8 mouse cellular contexts compared by ENCODE assay signal in the genomic region with DNA sequence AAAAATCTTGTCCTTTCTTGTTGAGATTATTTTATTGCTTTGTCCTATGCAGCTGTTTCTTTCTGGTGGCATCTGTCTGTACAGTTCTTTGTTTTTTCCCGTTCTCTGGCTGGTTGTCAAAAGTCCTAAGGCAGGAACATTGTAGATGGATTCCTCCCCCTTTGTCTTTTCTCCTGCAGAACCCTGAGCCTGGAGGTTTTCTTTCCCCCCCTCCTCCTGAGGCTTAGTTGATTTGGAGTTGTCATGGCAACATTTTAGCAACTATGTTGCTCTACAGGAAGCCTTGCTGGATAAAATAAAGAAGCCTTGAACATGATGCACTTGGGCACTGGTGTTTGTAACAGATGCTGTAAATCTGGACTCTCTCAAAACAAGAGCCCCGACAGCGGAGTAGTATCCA. TPM values are rescaled to one million over a fixed set of nuclear protein-coding genes. Genes with fewer than 3 reads are reported as not detected.
DNase-seq lines count a peak whose midpoint lies in the region; ATAC-seq and TF ChIP-seq lines count a peak whose summit lies in the region.

No protein-coding gene starts in this region.

- H3K9ac ChIP-seq in limb, embryonic 14.5 days (ENCODE audit: low read depth, low read length, severe bottlenecking), result peak overlapping the region; percentile 95

- H3K27ac ChIP-seq in cerebellum, adult 2 months (ENCODE audit: insufficient read depth, low read length), result no peak overlapping the region
- no peak overlapping the region; the same call in 1 of the 2 replicates for H3K27ac ChIP-seq in thymus, adult 2 months (ENCODE audit: control insufficient read depth, insufficient read depth, low read length)
- H3K27ac ChIP-seq in heart, embryonic 10.5 days, result peak overlapping the region; percentile 97; the same call in 1 of the 2 replicates
- H3K27ac ChIP-seq in limb, embryonic 14.5 days (replicated peaks; ENCODE audit: low read depth, low read length), result peak overlapping the region; percentile 87; the same call in 1 of the 2 replicates
- H3K27ac ChIP-seq in olfactory bulb, adult 2 months (ENCODE audit: insufficient read depth, low read depth, low read length), result no peak overlapping the region

- H3K4me3 ChIP-seq in cerebellum, adult 2 months (replicated peaks; ENCODE audit: insufficient read depth, low read depth, low read length), result peak overlapping the region; percentile 81
- 0 out of 2 replicates have a peak overlapping the region, but pooled peaks have one; percentile 11 for H3K4me3 ChIP-seq in thymus, adult 2 months (ENCODE audit: control insufficient read depth, insufficient read depth, low read length)
- peak overlapping the region; percentile 93 for H3K4me3 ChIP-seq in heart, embryonic 10.5 days
- peak overlapping the region; percentile 76 for H3K4me3 ChIP-seq in limb, embryonic 14.5 days (replicated peaks; ENCODE audit: low read length)
- H3K4me3 ChIP-seq in olfactory bulb, adult 2 months (ENCODE audit: insufficient read depth, low read depth, low read length), result peak overlapping the region; percentile 92

- TF ChIP-seq CTCF in cerebellum, adult 2 months (IDR thresholded peaks at IDR 0.05; ENCODE audit: borderline replicate concordance, insufficient read depth, low read depth, low read length), result no peak
- no peak for TF ChIP-seq CTCF in thymus, adult 2 months (IDR thresholded peaks at IDR 0.05; ENCODE audit: borderline replicate concordance, control insufficient read depth, extremely low read depth, insufficient read depth, low read length, poor library complexity)
- no peak for TF ChIP-seq CTCF in olfactory bulb, adult 2 months (IDR thresholded peaks at IDR 0.05; ENCODE audit: insufficient read depth, low read depth, low read length)

- no peaks in the 10 kb centered on the region for H3K27me3 ChIP-seq in cerebellum, adult 2 months (ENCODE audit: control insufficient read depth, insufficient read depth, low read length)
- no peaks in the 10 kb centered on the region for H3K27me3 ChIP-seq in thymus, adult 2 months (ENCODE audit: control insufficient read depth, insufficient read depth, low read length)
- peaks cover 9% of the 10 kb centered on the region; the same call in 1 of the 2 replicates for H3K27me3 ChIP-seq in heart, embryonic 10.5 days (ENCODE audit: insufficient read depth, poor library complexity, severe bottlenecking)
- no peaks in the 10 kb centered on the region for H3K27me3 ChIP-seq in limb, embryonic 14.5 days (ENCODE audit: control insufficient read depth, insufficient read depth, low read length)

- no peak for TF ChIP-seq POLR2A in cerebellum, adult 2 months (IDR thresholded peaks at IDR 0.05; ENCODE audit: borderline replicate concordance, insufficient read depth, low read length)
- no peak for TF ChIP-seq POLR2A in thymus, adult 2 months (IDR thresholded peaks at IDR 0.05; ENCODE audit: control insufficient read depth, extremely low read depth, insufficient read depth, low read length, poor library complexity)
- no peak for TF ChIP-seq POLR2A in limb, embryonic 14.5 days (IDR thresholded peaks at IDR 0.05; ENCODE audit: borderline replicate concordance, extremely low read depth, insufficient read depth, insufficient read length)
- TF ChIP-seq POLR2A in olfactory bulb, adult 2 months (IDR thresholded peaks at IDR 0.05; ENCODE audit: insufficient read depth, low read depth, low read length), result no peak

- no peak for ATAC-seq in limb, embryonic 14.5 days (ENCODE audit: low FRiP score, low read depth)

- WGBS in cerebellum, adult 2 months, result 22% methylated on average over 3 of the region's 3 CpGs
- 51% methylated on average over 3 of the region's 3 CpGs for WGBS in thymus, adult 2 months
- WGBS in heart, embryonic 10.5 days, result 62% methylated on average over 3 of the region's 3 CpGs
- 38% methylated on average over 3 of the region's 3 CpGs for WGBS in limb, embryonic 14.5 days
- WGBS in olfactory bulb, adult 2 months, result 11% methylated on average over 3 of the region's 3 CpGs

- no peaks in the 10 kb centered on the region; the same call in 1 of the 2 replicates for H3K4me1 ChIP-seq in cerebellum, adult 2 months (ENCODE audit: control insufficient read depth, insufficient read depth, low read length)
- H3K4me1 ChIP-seq in thymus, adult 2 months (replicated peaks; ENCODE audit: control insufficient read depth, insufficient read depth, low read length), result peaks cover 6% of the 10 kb centered on the region
- H3K4me1 ChIP-seq in heart, embryonic 10.5 days, result peaks cover 29% of the 10 kb centered on the region
- peaks cover 8% of the 10 kb centered on the region for H3K4me1 ChIP-seq in limb, embryonic 14.5 days (ENCODE audit: control insufficient read depth, insufficient read depth, low read length)
- H3K4me1 ChIP-seq in olfactory bulb, adult 2 months (ENCODE audit: control insufficient read depth, insufficient read depth, low read length), result peaks cover 15% of the 10 kb centered on the region

- DNase-seq in cerebellum, adult 2 months, result no peak
- no peak for DNase-seq in cerebellum, adult 18-20 months
- DNase-seq in thymus, adult 2 months, result no peak
- DNase-seq in thymus, adult 18-20 months, result no peak
- no peak for DNase-seq in heart, embryonic 10.5 days (ENCODE audit: low spot score)
- DNase-seq in limb, embryonic 14.5 days (ENCODE audit: low spot score), result peak; percentile 50
- no peak for DNase-seq in urinary bladder, adult 2 months (ENCODE audit: low spot score)

- H3K36me3 ChIP-seq in thymus, adult 2 months (ENCODE audit: control insufficient read depth, insufficient read depth, low read length), result peaks cover 29% of the 10 kb centered on the region
- H3K36me3 ChIP-seq in heart, embryonic 10.5 days, result peaks cover 36% of the 10 kb centered on the region
- H3K36me3 ChIP-seq in limb, embryonic 14.5 days (ENCODE audit: control insufficient read depth, insufficient read depth, low read length), result peaks cover 25% of the 10 kb centered on the region

- H3K9me3 ChIP-seq in heart, embryonic 10.5 days, result no peaks in the 10 kb centered on the region
- no peaks in the 10 kb centered on the region for H3K9me3 ChIP-seq in limb, embryonic 14.5 days (ENCODE audit: control insufficient read depth, low read length)

- H3K4me2 ChIP-seq in limb, embryonic 14.5 days (replicated peaks; ENCODE audit: low read depth, low read length, severe bottlenecking), result peak overlapping the region; percentile 60

RNA-seq across cellular contexts. Expression of gene Usf1, which starts 1.3 kb away (rescaled TPM):
- 98.7 and 107 TPM in 2 replicates for polyA plus RNA-seq in cerebellum, adult 2 months (2012; rRNA removed)
- polyA plus RNA-seq in thymus, adult 2 months (2012; rRNA removed), result 177 and 184 TPM in 2 replicates
- polyA plus RNA-seq in heart, embryonic 10.5 days (2016; fragmentation: Nextera tagmentation; extraction: Ambion mirVana), result 65.2 and 70.9 TPM in 2 replicates
- 97.0 and 128 TPM in 2 replicates for polyA plus RNA-seq in limb, embryonic 14.5 days (2012; rRNA removed)
- 86.2 and 89.9 TPM in 2 replicates for polyA plus RNA-seq in limb, embryonic 14.5 days (2014; fragmentation: Nextera tagmentation; extraction: Ambion mirVana)
- not detected in 2 replicates for polyA plus RNA-seq in olfactory bulb, adult 2 months (2012; ENCODE audit: insufficient read depth, insufficient read length, low replicate concordance, missing spikeins)
- polyA plus RNA-seq in urinary bladder, adult 2 months (2012; rRNA removed), result 68.7 and 73.4 TPM in 2 replicates

RNA-seq across cellular contexts. Expression of gene Tstd1, which starts 6.2 kb away (rescaled TPM):
- 2.2 and 3.2 TPM in 2 replicates for polyA plus RNA-seq in cerebellum, adult 2 months (2012; rRNA removed)
- 5.3 and 6.1 TPM in 2 replicates for polyA plus RNA-seq in thymus, adult 2 months (2012; rRNA removed)
- 2.6 and 4.0 TPM in 2 replicates for polyA plus RNA-seq in heart, embryonic 10.5 days (2016; fragmentation: Nextera tagmentation; extraction: Ambion mirVana)
- polyA plus RNA-seq in limb, embryonic 14.5 days (2012; rRNA removed), result 3.9 and 4.7 TPM in 2 replicates
- 2.8 and 3.4 TPM in 2 replicates for polyA plus RNA-seq in limb, embryonic 14.5 days (2014; fragmentation: Nextera tagmentation; extraction: Ambion mirVana)
- not detected in 2 replicates for polyA plus RNA-seq in olfactory bulb, adult 2 months (2012; ENCODE audit: insufficient read depth, insufficient read length, low replicate concordance, missing spikeins)
- 5.4 and 8.4 TPM in 2 replicates for polyA plus RNA-seq in urinary bladder, adult 2 months (2012; rRNA removed)

RNA-seq across cellular contexts. Expression of gene Arhgap30, which starts 23.7 kb away (rescaled TPM):
- polyA plus RNA-seq in cerebellum, adult 2 months (2012; rRNA removed), result 0.65 and 0.68 TPM in 2 replicates
- polyA plus RNA-seq in thymus, adult 2 months (2012; rRNA removed), result 128 and 141 TPM in 2 replicates
- 0.41 and 0.95 TPM in 2 replicates for polyA plus RNA-seq in heart, embryonic 10.5 days (2016; fragmentation: Nextera tagmentation; extraction: Ambion mirVana)
- polyA plus RNA-seq in limb, embryonic 14.5 days (2012; rRNA removed), result 2.0 and 2.5 TPM in 2 replicates
- 1.6 and 2.5 TPM in 2 replicates for polyA plus RNA-seq in limb, embryonic 14.5 days (2014; fragmentation: Nextera tagmentation; extraction: Ambion mirVana)
- 90.1 and 98.6 TPM in 2 replicates for polyA plus RNA-seq in olfactory bulb, adult 2 months (2012; ENCODE audit: insufficient read depth, insufficient read length, low replicate concordance, missing spikeins)
- 4.2 and 5.0 TPM in 2 replicates for polyA plus RNA-seq in urinary bladder, adult 2 months (2012; rRNA removed)

RNA-seq across cellular contexts. Expression of gene F11r, which starts 24.9 kb away (rescaled TPM):
- polyA plus RNA-seq in cerebellum, adult 2 months (2012; rRNA removed), result 8.7 and 10.1 TPM in 2 replicates
- polyA plus RNA-seq in thymus, adult 2 months (2012; rRNA removed), result 17.7 and 18.6 TPM in 2 replicates
- polyA plus RNA-seq in heart, embryonic 10.5 days (2016; fragmentation: Nextera tagmentation; extraction: Ambion mirVana), result 76.9 and 78.6 TPM in 2 replicates
- 19.2 and 20.9 TPM in 2 replicates for polyA plus RNA-seq in limb, embryonic 14.5 days (2012; rRNA removed)
- 35.4 and 37.6 TPM in 2 replicates for polyA plus RNA-seq in limb, embryonic 14.5 days (2014; fragmentation: Nextera tagmentation; extraction: Ambion mirVana)
- not detected in 2 replicates for polyA plus RNA-seq in olfactory bulb, adult 2 months (2012; ENCODE audit: insufficient read depth, insufficient read length, low replicate concordance, missing spikeins)
- 76.3 and 79.2 TPM in 2 replicates for polyA plus RNA-seq in urinary bladder, adult 2 months (2012; rRNA removed)

RNA-seq across cellular contexts. Expression of gene Nectin4, which starts 42.5 kb away (rescaled TPM):
- 11.9 and 12.5 TPM in 2 replicates for polyA plus RNA-seq in cerebellum, adult 2 months (2012; rRNA removed)
- polyA plus RNA-seq in thymus, adult 2 months (2012; rRNA removed), result 2.7 and 3.5 TPM in 2 replicates
- polyA plus RNA-seq in heart, embryonic 10.5 days (2016; fragmentation: Nextera tagmentation; extraction: Ambion mirVana), result 0.38 and 1.3 TPM in 2 replicates
- polyA plus RNA-seq in limb, embryonic 14.5 days (2012; rRNA removed), result 16.6 and 19.4 TPM in 2 replicates
- 19.2 and 21.0 TPM in 2 replicates for polyA plus RNA-seq in limb, embryonic 14.5 days (2014; fragmentation: Nextera tagmentation; extraction: Ambion mirVana)
- not detected in 2 replicates for polyA plus RNA-seq in olfactory bulb, adult 2 months (2012; ENCODE audit: insufficient read depth, insufficient read length, low replicate concordance, missing spikeins)
- 35.1 and 39.2 TPM in 2 replicates for polyA plus RNA-seq in urinary bladder, adult 2 months (2012; rRNA removed)

Comparison
In these comparisons a context has a peak if more than half of its experiments do, and no peak if none do; other contexts are left out.
1. H3K27ac ChIP-seq: peak in heart, embryonic 10.5 days (single experiment) and limb, embryonic 14.5 days (single experiment); none in cerebellum, adult 2 months (single experiment), thymus, adult 2 months (single experiment) and olfactory bulb, adult 2 months (single experiment).
2. H3K4me3 ChIP-seq: peak in every context shown above with its lines; median percentile 93 in heart, embryonic 10.5 days; 92 in olfactory bulb, adult 2 months; 81 in cerebellum, adult 2 months; 76 in limb, embryonic 14.5 days; 11 in thymus, adult 2 months.
3. RNA of gene Usf1, which starts 1.3 kb away (polyA plus RNA-seq): 177 to 184 TPM in thymus, adult 2 months, 98.7 to 107 TPM in cerebellum, adult 2 months, 86.2 to 128 TPM in limb, embryonic 14.5 days, 68.7 to 73.4 TPM in urinary bladder, adult 2 months and 65.2 to 70.9 TPM in heart, embryonic 10.5 days; not detected in olfactory bulb, adult 2 months; every median in the first group is over 10 times any median in the second.
4. RNA of gene Arhgap30, which starts 23.7 kb away (polyA plus RNA-seq): 128 to 141 TPM in thymus, adult 2 months and 90.1 to 98.6 TPM in olfactory bulb, adult 2 months; 4.2 to 5.0 TPM in urinary bladder, adult 2 months, 1.6 to 2.5 TPM in limb, embryonic 14.5 days, 0.41 to 0.95 TPM in heart, embryonic 10.5 days and 0.65 to 0.68 TPM in cerebellum, adult 2 months; every median in the first group is over 10 times any median in the second.